Mouse (Mus musculus) lung, adult 2 months (tissue): ENCODE measurements around the gene Sncg. TPM values are rescaled to one million over a fixed set of nuclear protein-coding genes. Genes with fewer than 3 reads are reported as not detected.
"Not testable (repeated sequence)": the region's sequence is repeated elsewhere in the genome, so short reads cannot be mapped to it uniquely, and the experiment has no call there.

Experiments used
- DNase-seq: peaks from one replicate; pipeline ENCODE4 v3.0.0; 2022
- H3K4me1 ChIP-seq: fragments of 200-500 bp; 2 replicates; pipeline ENCODE4 v1.6.1; 2011; ENCODE audit warnings: low read length; ENCODE audit not compliant: control insufficient read depth, insufficient read depth
- H3K4me3 ChIP-seq: fragments of 200-500 bp; replicated peaks from 2 replicates; pipeline ENCODE3; 2011; ENCODE audit warnings: low read depth, mild to moderate bottlenecking, control low read depth, low read length; ENCODE audit errors: extremely low read depth
- CTCF ChIP-seq: fragments of 200-500 bp; IDR thresholded peaks from 2 replicates; pipeline ENCODE4 v1.5.1; 2011; ENCODE audit warnings: mild to moderate bottlenecking, low read length, control low read depth; ENCODE audit not compliant: insufficient read depth
- POLR2A ChIP-seq: fragments of 200-500 bp; IDR thresholded peaks from 2 replicates; pipeline ENCODE4 v1.6.1; 2011; ENCODE audit warnings: low read depth, mild to moderate bottlenecking, control low read depth, low read length, borderline replicate concordance; ENCODE audit errors: extremely low read depth
- WGBS: fragments of 180-500 bp; shearing (Covaris S2); methylation state at CpG from one replicate; pipeline ENCODE4 v1.1.7; 2018; 5-methylcytosine and 5-hydroxymethylcytosine counted together
- polyA plus RNA-seq: library from polyadenylated mRNA; depleted of rRNA; stranded (reverse); fragments of >200 nt; gene quantifications from 2 replicates; pipeline ENCODE4 v1.2.3, GENCODE M21; 2012; rRNA removed

The Sncg gene
- 10.1 and 10.2 TPM in 2 replicates for polyA plus RNA-seq

DNA sequence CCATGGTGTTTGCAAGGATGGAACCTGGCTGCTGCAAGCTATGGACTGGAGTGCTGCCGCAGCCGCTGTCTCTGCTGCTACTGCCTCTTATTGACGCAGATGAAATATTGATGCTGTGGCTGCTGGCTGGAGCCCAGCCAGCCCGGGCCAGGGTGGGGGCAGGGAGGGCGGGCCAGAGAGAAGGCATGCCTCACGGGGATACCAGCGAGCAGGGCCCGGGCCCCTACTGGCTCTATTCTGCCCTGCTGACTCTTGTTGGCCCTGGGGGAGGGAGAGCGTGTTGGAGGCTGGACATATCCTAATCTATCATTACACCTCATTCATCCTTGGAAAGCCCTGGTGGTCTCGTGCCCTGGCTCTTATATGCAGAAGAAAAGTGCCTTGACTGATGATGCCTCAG lies at the start of gene Sncg:
TSS of gene Sncg (minus strand) at position 213 of the 400 bp plus-strand sequence.
- peaks cover 11% of the 10 kb centered on the region for H3K4me1 ChIP-seq
- 27% methylated on average over 10 of the region's 10 CpGs for WGBS
- no peak for DNase-seq
- TF ChIP-seq CTCF (no peak), POLR2A (no peak)
- H3K4me3 ChIP-seq: peak within 1 kb of the TSS; percentile 29

DNA sequence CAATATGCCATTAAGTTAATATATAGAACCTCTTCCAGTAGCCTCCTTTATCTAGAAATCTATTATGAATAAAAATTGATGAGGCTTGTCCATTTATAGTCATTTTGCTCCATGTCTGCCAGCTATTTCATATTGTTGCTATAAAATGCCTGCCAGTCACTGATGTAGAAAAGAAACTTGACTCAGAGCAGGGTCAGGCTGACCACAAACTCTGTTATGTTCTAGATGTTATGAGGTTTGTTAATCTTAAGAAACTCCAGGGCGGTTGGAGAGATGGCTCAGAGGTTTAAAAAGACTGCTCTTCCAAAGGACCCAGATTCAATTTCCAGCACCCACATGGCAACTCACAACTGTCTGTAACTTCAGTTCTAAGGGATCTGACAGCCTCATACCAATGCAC lies 46.5 kb upstream of the Sncg start:
- TF ChIP-seq CTCF (no peak), POLR2A (no peak)
- Histone ChIP-seq H3K4me3 (no peak overlapping the region), H3K4me1 (no peaks in the 10 kb centered on the region)
- WGBS: 90% methylated on average over 1 of the region's 1 CpGs
- DNase-seq: no peak

DNA sequence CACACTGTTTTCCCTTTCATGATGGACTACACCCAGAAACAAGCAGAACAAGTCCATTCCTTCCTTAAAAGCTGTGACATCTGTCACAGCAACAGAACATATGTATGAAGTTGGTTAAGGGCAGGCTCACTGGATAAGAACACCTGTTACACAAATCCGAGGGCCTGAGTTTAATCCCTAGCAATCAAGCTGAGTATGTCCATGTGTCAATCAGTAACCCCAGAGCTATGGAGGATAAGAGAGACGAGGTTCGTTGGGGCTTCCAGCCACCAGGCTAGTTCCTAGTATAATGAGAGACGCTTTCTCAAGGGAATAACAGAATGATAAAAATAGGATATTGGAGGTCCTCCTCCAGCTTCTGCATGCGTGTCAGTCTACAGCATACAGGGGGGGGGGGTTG lies 42.9 kb upstream of the Sncg start:
- no peak for DNase-seq
- TF ChIP-seq CTCF (no peak), POLR2A (no peak)
- 86% methylated on average over 5 of the region's 5 CpGs for WGBS
- Histone ChIP-seq H3K4me3 (no peak overlapping the region), H3K4me1 (no peaks in the 10 kb centered on the region)

DNA sequence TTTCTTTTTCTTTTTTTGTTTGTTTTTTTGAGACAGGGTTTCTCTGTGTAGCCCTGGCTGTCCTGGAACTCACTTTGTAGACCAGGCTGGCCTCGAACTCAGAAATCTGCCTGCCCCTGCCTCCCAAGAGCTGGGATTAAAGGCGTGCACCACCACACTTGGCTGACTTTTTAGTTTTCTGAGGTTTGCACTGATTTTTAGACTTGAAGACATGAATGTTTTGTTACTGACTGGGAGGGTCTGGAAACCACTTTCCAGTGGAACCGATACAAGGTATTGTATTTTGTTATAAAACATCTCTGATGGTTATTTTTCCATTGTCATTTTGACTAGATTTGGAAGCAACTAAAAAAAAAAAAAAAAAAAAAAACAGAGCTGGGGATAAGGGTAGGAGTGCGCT lies 42.4 kb upstream of the Sncg start:
- DNase-seq, H3K4me3 ChIP-seq, H3K4me1 ChIP-seq: not testable (repeated sequence)
- 92% methylated on average over 4 of the region's 4 CpGs for WGBS

DNA sequence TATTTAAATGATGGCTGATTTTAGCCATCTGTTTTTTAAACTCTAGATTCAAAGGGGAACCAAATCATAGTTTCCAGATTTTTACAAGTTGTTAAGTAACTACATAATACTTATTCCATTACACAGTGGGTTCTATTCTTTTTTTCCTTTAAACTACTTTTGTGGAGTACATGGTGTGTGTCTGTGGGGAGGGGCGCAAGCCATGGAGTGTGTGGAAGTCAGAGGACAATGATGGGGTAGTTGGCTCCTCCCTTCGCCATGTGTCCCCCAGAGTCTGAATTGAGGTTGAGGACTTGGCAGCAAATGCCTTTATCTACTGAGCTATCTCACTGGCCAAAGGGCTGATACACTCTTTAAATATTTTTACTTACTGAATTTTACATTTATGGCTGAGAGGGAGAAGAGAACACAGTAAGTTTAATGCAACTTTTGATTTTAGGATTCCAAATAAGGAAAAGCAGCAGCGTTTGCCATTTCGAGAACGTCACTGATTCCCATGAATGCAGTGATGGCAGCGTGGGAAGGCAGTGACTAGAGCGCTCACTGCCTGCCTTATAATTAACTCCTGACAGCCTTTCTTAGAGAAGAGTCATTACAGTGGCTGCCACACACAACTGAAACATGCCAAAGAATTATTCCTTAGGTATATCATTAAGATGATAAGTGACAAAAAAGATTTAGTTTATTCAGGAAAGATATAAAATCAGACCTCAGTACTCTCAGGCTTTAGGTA lies 37.7 kb upstream of the Sncg start:
- DNase-seq: no peak
- Histone ChIP-seq H3K4me1 (no peaks in the 10 kb centered on the region), H3K4me3 (no peak overlapping the region)
- 90% methylated on average over 7 of the region's 7 CpGs for WGBS
- no peak for TF ChIP-seq CTCF
- TF ChIP-seq POLR2A: no peak

DNA sequence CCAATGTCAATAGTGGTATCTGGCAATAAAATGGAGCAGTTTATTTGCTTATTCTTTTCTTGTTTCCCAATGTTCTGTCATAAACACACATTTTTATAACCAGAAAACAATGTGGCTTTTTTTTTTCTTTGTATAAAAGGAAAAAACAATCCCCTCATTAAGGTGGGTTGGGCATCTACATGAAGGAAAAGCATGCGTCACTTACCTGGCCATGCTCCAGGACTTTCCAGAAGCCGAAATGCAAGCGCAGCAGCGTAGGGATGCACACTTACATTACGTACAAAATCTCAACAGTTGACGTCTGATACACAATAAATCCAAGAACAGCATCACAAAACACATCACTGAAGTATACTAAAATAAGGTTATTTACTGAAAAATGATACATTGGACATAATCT lies 36.1 kb upstream of the Sncg start:
- Histone ChIP-seq H3K4me3 (no peak overlapping the region), H3K4me1 (no peaks in the 10 kb centered on the region)
- no peak for TF ChIP-seq CTCF
- TF ChIP-seq POLR2A: no peak
- no peak for DNase-seq
- WGBS: 71% methylated on average over 6 of the region's 6 CpGs

DNA sequence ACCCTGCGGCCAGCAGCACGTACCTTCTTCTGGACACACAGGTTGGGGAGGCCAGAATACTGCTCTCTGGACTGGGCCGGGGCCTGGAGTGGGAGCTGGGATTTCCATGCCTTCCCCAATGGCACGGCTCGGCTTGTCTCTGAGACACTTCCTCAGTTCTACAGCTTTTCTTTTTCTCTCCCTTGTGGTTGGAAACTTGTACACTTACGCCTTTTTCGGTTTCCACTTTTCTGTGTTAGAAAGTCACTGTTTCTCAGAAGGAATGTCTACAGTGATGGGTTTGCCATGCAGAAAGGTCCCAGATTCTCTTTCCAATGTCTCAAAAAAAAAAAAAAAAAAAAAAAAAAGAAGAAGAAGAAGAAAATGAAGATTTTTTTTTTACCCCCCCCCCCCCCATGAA lies 28.8 kb upstream of the Sncg start:
- no peaks in the 10 kb centered on the region for H3K4me1 ChIP-seq
- H3K4me3 ChIP-seq: no peak overlapping the region
- 93% methylated on average over 7 of the region's 7 CpGs for WGBS
- DNase-seq: no peak
- TF ChIP-seq CTCF: no peak
- no peak for TF ChIP-seq POLR2A

DNA sequence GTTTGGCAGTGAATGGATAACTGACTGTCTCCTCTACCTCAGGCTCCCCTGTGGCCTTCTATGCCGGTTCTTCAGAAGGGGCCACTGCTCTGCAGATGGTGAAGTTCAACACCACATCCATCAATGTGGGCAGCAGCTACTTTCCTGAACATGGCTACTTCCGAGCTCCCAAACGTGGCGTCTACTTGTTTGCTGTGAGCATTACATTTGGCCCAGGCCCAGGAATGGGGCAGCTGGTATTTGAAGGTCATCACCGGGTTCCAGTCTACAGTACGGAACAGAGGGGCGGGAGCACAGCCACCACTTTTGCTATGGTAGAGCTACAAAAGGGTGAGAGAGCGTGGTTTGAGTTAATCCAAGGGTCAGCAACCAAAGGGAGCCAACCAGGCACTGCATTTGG lies 28.3 kb upstream of the Sncg start:
- WGBS: 57% methylated on average over 8 of the region's 8 CpGs

DNA sequence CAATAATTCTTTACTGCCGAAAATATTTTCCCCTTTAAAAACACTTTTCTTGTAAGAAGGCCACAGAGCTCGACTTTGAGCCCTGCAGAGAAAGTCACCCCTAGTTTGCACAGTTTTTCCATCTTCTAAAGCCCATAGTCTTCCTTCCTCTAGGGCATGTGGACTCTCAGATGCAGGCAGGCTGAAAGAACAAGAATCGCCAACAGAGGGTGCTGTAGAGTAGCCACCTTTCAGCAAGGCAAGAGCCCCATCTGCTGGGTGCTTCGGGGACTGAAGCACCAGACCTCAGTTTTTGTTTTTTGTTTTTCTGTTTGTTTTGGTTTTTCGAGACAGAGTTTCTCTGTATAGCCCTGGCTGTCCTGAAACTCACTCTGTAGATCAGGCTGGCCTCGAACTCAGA lies 26.5 kb upstream of the Sncg start:
- Histone ChIP-seq H3K4me1 (no peaks in the 10 kb centered on the region), H3K4me3 (no peak overlapping the region)
- 38% methylated on average over 6 of the region's 6 CpGs for WGBS
- peak; percentile 70 for DNase-seq
- TF ChIP-seq CTCF: peak; percentile 100
- TF ChIP-seq POLR2A: no peak

More for the DNA sequence above, 28.3 kb upstream of the Sncg start:
- no peak for DNase-seq
- Histone ChIP-seq H3K4me1 (no peaks in the 10 kb centered on the region), H3K4me3 (no peak overlapping the region)
- TF ChIP-seq CTCF (no peak), POLR2A (no peak)

DNA sequence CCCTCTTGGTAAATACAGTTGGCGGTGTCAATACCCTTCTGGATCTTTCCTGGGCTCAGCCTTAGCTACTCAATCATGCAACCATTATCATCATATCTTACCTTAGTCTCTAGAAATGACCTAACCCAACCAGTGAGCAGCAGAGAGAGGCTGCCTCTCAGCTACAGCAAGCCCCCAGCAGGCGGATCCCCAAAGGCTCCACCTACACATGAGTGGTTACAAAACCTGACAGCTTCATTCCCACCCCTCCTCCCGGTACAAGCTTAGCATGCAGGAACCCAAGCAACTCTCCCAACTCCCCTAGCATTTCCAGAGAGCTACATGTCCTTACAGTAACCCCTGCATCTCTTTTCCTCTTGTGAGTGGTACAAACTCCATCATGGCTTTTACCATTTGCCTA lies 25.4 kb upstream of the Sncg start:
- whole genome bisulfite sequencing: 88% methylated on average over 3 of the region's 3 CpGs
- no peak for DNase-seq
- TF ChIP-seq CTCF: no peak
- TF ChIP-seq POLR2A: no peak
- H3K4me3 ChIP-seq: no peak overlapping the region
- no peaks in the 10 kb centered on the region for H3K4me1 ChIP-seq
